Mouse (Mus musculus): ENCODE measurements around the gene Acpp. TPM values are rescaled to one million over a fixed set of nuclear protein-coding genes. Genes with fewer than 3 reads are reported as not detected.

Acpp gene
- polyA plus RNA-seq, 1 experiment = 4.6 TPM

DNA sequence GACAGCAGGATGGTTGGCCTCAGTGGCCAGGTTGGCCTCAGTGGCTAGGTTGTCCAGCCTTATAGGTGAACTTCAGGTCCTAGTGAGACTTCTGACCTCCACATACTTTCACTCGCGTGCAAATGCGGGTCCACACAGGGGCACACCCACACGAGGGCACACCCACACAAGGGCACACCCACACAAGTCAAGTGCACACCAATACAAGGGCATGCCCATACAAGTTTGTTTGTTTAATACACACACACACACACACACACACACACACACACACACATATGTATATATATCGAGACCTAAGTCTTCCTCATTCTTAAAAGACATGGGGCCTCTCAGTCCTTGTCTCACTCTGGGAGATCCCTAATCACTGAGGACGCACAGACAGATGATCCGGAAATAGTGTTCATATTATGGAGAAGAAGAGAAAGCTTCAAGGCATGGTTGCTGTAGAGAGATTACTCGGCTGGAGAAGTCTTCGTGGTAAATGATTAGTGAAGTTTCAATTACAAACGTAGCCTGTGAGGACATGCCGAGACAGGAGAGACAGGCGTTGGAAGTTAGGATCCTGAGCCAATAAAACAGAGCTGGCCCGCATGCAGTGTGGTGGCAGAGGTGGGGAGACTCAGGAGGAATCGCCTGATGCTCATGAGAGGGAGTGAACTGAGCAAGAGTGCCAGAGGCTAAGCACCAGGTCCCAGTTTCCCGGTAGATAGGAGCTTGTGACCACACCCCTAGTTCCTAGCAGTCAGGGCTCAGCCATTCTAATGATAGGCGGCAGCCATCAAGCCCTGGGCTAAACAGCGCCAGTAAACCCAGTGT lies 23.7 kb upstream of the Acpp start:
- Histone ChIP-seq H3K27ac (ENCODE audit: insufficient read depth, low read depth, low read length) (no peak overlapping the region), H3K4me3 (ENCODE audit: insufficient read depth, low read depth, low read length) (no peak overlapping the region), H3K36me3 (ENCODE audit: control insufficient read depth, insufficient read depth, low read length) (no peaks in the 10 kb centered on the region), H3K27me3 (replicated peaks; ENCODE audit: control insufficient read depth, insufficient read depth, low read length) (no peaks in the 10 kb centered on the region), H3K4me1 (ENCODE audit: control insufficient read depth, insufficient read depth, low read length) (no peaks in the 10 kb centered on the region)
- DNase-seq = peak; percentile 56
- WGBS = 43% methylated on average over 17 of the region's 17 CpGs
- no peak for TF ChIP-seq CTCF (conservative IDR thresholded peaks at IDR 0.05; ENCODE audit: insufficient read depth, insufficient read length, low read depth, low read length)
- no peak for TF ChIP-seq POLR2A (IDR thresholded peaks at IDR 0.05; ENCODE audit: low read depth, low read length)

DNA sequence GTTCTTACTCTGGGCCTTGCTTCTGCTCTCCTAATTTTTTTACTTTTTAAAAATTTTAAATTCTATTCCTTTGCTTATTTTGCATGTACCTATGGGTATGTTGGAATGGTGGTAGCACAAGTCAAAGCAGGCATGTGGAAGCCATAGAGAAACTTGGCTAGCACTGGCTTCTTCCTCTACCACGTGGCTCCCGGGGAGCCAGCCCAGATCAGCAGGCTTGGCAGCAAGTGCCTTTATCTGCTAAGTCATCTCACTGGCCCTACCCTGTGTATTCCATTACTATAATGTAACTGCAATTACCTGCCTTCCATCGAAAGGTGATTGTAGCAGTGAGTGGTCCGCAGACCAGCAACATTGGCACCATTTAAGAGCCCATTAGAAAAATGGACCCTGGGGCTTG lies 22.8 kb upstream of the Acpp start:
- no peak overlapping the region for H3K4me3 ChIP-seq (ENCODE audit: insufficient read depth, low read depth, low read length)
- WGBS = 77% methylated on average over 4 of the region's 4 CpGs
- H3K36me3 ChIP-seq (ENCODE audit: control insufficient read depth, insufficient read depth, low read length) = no peaks in the 10 kb centered on the region
- no peak overlapping the region for H3K27ac ChIP-seq (ENCODE audit: insufficient read depth, low read depth, low read length)
- no peak for TF ChIP-seq POLR2A (IDR thresholded peaks at IDR 0.05; ENCODE audit: low read depth, low read length)
- TF ChIP-seq CTCF (conservative IDR thresholded peaks at IDR 0.05; ENCODE audit: insufficient read depth, insufficient read length, low read depth, low read length) = no peak
- no peaks in the 10 kb centered on the region for H3K27me3 ChIP-seq (replicated peaks; ENCODE audit: control insufficient read depth, insufficient read depth, low read length)
- DNase-seq = peak; percentile 25
- H3K4me1 ChIP-seq (ENCODE audit: control insufficient read depth, insufficient read depth, low read length) = no peaks in the 10 kb centered on the region; the same call in 1 of the 2 replicates

DNA sequence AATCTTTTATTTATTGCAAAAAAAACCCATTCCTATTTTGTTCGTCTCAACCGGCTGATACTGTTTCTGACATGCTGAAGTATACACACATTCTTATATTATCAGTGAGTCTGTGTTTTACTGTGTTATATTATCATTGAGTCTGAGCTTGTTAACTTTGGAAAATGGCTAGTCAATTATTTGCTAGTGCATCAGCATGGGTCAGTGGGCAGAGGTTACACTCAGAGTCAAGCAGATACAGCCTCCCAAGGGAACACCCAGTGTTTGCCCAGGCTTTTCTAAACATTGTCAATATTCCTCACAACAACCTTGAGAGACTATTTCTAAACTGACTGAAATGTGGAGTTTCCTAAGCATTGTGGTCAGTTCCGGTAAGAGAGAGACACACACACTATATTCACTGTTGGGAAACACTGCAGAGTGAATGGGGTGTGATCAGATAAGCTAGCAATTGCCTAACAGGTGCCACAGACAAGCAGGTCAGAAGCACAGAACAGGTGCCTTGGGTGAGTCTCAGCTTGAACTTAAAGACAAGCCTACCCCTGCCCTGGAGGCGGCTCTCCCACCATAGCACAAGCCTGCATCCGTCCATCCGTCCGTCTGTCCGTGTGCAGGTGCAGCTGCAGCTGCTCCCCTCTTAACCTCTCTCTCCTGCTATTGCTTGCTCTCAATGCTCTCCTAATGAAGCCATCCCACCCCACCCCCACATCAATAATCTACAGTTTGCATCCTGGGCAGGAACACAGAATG lies 18.1 kb upstream of the Acpp start:
- Histone ChIP-seq H3K27ac (ENCODE audit: insufficient read depth, low read depth, low read length) (no peak overlapping the region), H3K36me3 (ENCODE audit: control insufficient read depth, insufficient read depth, low read length) (no peaks in the 10 kb centered on the region), H3K4me3 (ENCODE audit: insufficient read depth, low read depth, low read length) (no peak overlapping the region), H3K4me1 (ENCODE audit: control insufficient read depth, insufficient read depth, low read length) (no peaks in the 10 kb centered on the region; the same call in 1 of the 2 replicates), H3K27me3 (replicated peaks; ENCODE audit: control insufficient read depth, insufficient read depth, low read length) (no peaks in the 10 kb centered on the region)
- no peak for TF ChIP-seq POLR2A (IDR thresholded peaks at IDR 0.05; ENCODE audit: low read depth, low read length)
- no peak for TF ChIP-seq CTCF (conservative IDR thresholded peaks at IDR 0.05; ENCODE audit: insufficient read depth, insufficient read length, low read depth, low read length)
- 48% methylated on average over 8 of the region's 8 CpGs for WGBS
- DNase-seq = peak; percentile 67

DNA sequence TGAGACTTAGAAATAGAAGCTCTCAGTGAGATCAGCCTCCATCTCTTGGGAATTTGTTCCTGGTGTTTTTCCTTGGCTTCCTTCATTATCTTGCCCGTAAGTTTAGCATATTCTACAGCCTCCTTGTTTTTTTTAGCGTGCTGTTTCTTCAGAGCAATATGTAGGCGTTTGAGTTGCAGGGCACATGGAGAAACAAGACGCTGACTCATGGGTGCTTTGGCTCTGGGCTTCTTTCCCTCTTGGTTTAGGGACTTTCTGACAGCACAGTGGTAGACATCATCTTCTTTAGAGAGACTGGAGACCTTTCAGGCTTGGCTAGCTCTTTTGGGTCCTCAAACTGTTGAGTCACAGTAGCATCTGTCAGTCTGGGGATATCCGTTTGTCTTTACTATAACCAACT lies 6.6 kb upstream of the Acpp start:
- Histone ChIP-seq H3K27me3 (replicated peaks; ENCODE audit: control insufficient read depth, insufficient read depth, low read length) (no peaks in the 10 kb centered on the region), H3K4me1 (ENCODE audit: control insufficient read depth, insufficient read depth, low read length) (no peaks in the 10 kb centered on the region), H3K4me3 (ENCODE audit: insufficient read depth, low read depth, low read length) (no peak overlapping the region), H3K36me3 (ENCODE audit: control insufficient read depth, insufficient read depth, low read length) (no peaks in the 10 kb centered on the region), H3K27ac (ENCODE audit: insufficient read depth, low read depth, low read length) (no peak overlapping the region)
- WGBS = 85% methylated on average over 5 of the region's 5 CpGs
- no peak for DNase-seq
- TF ChIP-seq POLR2A (IDR thresholded peaks at IDR 0.05; ENCODE audit: low read depth, low read length) (no peak), CTCF (conservative IDR thresholded peaks at IDR 0.05; ENCODE audit: insufficient read depth, insufficient read length, low read depth, low read length) (no peak)

- Histone ChIP-seq H3K4me3 (ENCODE audit: insufficient read depth, low read depth, low read length) (no peak overlapping the region), H3K27me3 (replicated peaks; ENCODE audit: control insufficient read depth, insufficient read depth, low read length) (no peaks in the 10 kb centered on the region), H3K36me3 (ENCODE audit: control insufficient read depth, insufficient read depth, low read length) (no peaks in the 10 kb centered on the region), H3K4me1 (ENCODE audit: control insufficient read depth, insufficient read depth, low read length) (no peaks in the 10 kb centered on the region), H3K27ac (ENCODE audit: insufficient read depth, low read depth, low read length) (no peak overlapping the region)
- no peak for DNase-seq
- 84% methylated on average over 5 of the region's 5 CpGs for WGBS
- TF ChIP-seq POLR2A (IDR thresholded peaks at IDR 0.05; ENCODE audit: low read depth, low read length) = no peak
- TF ChIP-seq CTCF (conservative IDR thresholded peaks at IDR 0.05; ENCODE audit: insufficient read depth, insufficient read length, low read depth, low read length) = no peak
Measured at GRCm38 (mm10) chr9:104339483-104339882, 1.9 kb upstream of the Acpp start.

DNA sequence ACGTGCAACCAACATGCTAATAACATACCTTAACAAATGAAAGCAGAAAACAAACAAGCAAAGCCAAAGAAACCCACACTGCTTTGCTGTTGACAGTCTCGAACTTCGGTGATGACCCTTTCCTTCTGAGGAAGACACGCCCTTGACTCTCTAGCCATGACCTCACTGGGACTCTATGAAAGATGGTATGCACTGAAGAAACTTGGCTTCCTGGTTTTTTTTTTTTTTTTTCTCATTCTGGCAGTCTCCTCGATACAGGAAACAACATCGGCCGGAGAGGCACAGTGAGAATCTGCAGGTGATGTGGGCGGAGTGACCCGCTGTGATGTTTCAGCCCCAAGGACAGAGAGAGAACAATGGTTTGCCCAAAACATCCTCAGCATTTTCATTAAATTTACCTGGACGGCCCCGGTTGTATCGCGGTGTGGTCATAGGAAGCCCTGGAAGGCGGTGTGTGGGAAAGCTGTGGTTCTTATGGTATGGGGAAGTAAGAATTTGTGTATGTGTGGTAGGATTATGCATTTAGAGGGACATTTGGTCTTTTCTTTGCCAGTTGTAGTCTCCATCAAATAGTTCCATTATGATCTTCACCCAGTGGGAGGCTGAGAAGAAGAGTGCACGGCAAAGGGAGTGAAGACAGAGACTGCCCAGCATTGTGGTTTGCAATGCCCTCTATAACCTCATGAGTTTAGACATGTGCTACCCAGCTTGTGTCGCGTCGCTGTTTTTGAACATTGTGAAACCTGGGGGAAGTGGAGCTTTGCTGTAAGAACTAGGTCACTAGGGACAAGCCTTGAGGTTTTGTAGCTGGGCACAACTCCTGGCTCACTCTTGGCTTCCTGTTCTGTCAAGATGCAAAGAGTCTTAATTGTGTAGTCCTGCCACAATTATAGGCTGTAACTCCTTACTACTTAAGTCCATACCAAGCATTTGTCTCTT lies 1.2 kb upstream of the Acpp start:
- no peak overlapping the region for H3K27ac ChIP-seq (ENCODE audit: insufficient read depth, low read depth, low read length)
- TF ChIP-seq CTCF (conservative IDR thresholded peaks at IDR 0.05; ENCODE audit: insufficient read depth, insufficient read length, low read depth, low read length) (no peak), POLR2A (IDR thresholded peaks at IDR 0.05; ENCODE audit: low read depth, low read length) (no peak)
- H3K27me3 ChIP-seq (replicated peaks; ENCODE audit: control insufficient read depth, insufficient read depth, low read length) = no peaks in the 10 kb centered on the region
- DNase-seq = no peak
- 79% methylated on average over 18 of the region's 18 CpGs for WGBS
- no peak overlapping the region for H3K4me3 ChIP-seq (ENCODE audit: insufficient read depth, low read depth, low read length)
- no peaks in the 10 kb centered on the region for H3K36me3 ChIP-seq (ENCODE audit: control insufficient read depth, insufficient read depth, low read length)
- H3K4me1 ChIP-seq (ENCODE audit: control insufficient read depth, insufficient read depth, low read length) = no peaks in the 10 kb centered on the region

All from kidney, adult 2 months (tissue).